Mouse (Mus musculus) naive thymus-derived CD4-positive, alpha-beta T cell, adult 2 months (primary cell): Measurements from ENCODE around the gene Dao.

Source experiments
- DNase-seq: peaks from one replicate; pipeline ENCODE4 v3.0.0-alpha.2; 2011; ENCODE audit warnings: low read depth

Dao gene

DNA sequence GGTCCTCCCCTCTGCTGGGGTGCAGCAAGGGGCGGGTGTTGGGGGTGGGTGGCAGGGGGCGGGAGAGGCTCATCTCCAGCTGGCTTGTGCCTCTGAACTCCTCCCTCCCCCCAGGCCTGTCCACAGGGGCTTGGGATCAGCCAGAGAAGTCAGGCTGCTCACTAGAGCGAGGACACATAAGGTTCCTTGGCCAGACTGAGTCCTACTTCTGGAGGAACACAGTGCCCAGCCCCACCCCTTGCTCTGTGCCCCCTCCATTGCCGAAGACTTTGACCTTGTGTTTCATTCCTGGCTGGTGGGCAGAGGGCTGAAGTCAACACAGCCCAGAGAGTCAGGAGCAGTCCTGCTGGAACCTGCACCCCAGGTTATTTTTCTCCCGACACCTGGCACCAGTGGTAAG, at the start of gene Dao:
Gene Dao (plus strand): TSS at position 162 of the 400 bp plus-strand sequence.
- no peak for DNase-seq

DNA sequence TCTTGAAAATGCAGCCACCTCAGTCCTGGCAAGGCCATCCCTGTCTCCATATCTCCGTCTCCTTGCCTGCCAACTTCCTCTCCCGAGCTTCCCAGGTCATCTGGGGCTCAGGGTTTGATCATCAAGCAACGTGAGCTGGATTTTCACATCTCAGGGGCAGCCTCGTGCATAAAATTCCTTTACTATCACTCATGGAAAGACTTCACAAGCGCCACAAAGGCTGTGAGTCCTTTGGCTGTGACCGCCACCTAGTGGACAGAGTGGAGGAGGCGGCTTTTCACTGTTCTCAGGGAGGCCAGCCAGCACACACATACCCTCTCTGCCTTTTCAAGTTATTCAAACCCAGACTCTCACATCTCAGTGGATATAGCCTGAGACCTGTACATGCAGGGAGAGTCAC, 49.1 kb upstream of the Dao start:
- DNase-seq = peak; percentile 84

DNA sequence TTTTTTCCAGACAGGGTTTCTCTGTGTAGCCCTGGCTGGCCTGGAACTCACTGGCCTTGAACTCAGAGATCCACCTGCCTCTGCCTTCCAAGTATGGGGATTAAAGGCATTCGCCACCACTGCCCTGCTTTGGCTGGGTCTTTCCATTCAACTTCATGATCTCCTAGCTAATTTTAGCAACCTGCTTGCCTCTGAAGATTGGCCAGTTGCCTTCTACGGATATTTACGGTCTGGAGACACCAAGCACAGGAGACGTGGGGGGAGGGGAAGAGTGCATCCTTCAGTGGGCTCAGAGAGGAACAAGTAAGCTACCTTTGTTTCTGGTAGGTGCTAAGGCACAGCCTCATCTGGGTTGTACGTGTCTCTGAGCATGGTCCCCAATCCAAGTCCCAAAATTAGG, 48.2 kb upstream of the Dao start:
- no peak for DNase-seq

DNA sequence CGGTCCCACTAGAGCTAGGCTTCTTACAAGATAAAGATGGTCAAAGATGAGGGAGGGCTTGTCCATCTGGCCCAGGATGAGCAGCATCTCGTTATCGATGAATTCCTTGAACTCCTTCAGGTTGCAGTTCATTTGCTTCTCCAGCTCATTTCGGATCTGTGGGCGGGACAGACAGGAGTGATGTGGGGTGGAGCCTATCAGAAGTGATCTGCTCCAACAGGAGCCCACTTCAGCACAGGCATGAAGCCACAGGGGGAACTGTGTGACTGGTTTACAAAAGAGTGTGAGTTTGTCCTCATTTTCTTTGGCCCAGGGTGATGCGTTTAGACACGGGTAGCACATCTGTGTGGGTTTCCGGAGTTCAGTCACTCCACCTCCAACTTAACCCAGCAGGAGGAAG, 47.8 kb upstream of the Dao start:
- DNase-seq = peak; percentile 19

DNA sequence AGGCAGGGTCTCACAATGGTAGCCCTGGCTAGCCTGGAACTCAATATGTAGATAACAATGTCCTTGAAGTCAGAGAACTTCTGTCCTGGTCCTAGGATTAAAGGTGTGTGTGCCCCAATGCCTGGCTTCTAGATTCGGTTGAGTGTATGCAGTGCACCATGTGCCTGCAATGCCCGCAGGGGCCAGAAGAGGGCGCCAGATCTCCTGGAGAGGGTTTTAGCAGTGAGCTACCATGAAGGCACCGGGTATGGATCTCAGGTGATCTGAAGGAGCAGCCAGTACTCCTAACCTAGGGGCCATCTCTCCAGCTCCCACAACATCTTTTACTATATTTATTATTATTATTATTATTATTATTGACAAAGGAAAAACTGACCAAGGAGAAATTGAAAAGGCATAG, 47.0 kb upstream of the Dao start:
- DNase-seq = peak; percentile 89

DNA sequence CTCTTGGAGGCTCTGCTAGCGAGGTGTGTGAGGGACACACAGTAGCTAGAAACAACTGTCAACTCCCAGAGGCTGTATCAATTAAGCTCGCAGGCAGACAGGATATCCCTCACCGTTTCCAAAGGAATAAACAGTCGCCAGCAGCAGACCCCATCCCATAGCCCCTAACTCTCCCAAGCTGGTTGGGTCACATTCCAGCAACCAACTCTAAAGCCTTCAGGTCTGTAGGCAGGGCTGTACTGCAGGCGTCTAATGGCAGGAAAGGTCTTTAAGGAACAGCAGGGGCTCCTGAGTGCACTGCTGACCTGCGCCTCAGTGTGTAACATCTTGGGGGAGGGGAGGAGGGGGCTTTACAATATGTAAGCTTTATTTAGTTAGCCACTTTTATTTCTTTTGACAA, 44.5 kb upstream of the Dao start:
- no peak for DNase-seq

DNA sequence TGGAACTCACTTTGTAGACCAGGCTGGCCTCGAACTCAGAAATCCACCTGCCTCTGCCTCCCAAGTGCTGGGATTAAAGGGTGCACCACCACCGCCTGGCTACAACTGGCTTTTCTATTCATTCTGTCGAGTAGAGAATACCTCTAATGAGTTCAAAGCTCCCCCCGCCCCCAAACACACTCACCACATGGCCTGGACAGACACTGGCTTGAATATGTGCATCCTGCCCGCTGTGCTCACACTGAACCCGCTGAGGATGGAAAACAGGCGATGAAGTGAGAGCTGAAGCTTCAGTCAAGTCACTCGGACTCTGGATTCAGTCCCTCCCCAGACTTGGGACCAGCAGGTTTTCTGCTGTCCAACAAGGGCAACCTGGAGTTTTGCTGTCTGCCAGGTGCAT, 43.1 kb upstream of the Dao start:
- DNase-seq = no peak

DNA sequence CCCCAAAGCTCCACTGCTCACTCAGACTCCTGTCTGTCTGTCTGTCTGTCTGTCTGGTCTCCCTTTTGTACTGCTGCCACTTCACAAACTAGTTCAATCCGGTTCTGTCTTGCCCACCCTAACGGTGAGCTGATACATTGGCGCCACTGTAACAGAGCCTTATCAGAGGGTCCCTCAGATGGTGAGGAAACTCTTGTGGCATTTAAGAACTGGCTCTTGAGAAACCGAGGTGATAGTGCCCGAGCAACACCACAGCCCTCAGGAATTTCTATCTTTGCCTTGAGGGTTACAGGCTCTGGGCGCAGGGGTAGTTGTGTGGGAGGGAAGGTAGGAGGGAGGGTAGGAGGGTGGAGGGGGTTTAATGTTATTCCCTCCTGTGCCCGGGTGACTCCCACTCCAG, 41.7 kb upstream of the Dao start:
- no peak for DNase-seq

DNA sequence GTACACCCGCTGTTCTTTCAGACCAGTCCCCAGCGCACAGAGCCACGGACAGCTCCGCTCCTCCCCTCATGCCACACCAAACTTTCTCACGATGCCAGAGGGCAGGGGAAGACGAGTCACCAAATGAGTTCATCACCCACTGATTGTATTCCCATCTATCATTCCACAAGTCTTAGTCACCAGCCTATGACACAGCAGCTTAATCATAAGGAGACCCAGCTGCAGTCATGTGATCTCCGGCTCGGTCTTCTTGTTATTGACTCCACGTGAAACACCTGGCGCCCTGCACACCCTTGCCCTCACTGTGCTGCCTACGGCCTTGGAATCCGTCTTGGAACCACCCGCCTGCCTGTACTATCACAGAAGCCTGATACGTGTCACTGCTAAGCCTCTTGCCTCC, 38.5 kb upstream of the Dao start:
- no peak for DNase-seq

DNA sequence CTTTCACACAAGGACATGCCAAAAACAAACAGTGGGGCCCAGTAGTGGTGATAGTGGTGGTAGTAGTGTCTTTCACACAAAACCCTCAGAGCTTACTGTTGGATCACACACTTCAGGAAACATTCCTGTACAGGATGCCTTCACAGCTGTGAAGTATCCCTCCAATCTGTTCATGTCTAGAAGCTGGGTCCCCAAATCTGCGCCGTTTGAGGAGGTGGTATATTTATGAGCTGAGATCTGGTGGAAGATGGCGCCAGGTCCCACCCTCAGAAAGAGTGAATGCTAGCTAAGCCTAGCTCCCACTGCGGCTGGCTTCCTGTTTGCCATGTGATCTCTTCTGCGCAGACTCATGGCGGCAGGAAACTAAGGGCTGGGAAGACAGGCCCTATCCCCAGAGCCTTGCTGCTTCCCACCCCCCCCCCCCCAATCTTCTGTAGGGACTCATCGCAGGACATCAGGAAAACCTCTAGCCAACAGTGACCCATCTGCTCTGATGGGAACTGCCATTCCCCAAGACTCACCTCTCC, 37.8 kb upstream of the Dao start:
- DNase-seq = no peak

DNA sequence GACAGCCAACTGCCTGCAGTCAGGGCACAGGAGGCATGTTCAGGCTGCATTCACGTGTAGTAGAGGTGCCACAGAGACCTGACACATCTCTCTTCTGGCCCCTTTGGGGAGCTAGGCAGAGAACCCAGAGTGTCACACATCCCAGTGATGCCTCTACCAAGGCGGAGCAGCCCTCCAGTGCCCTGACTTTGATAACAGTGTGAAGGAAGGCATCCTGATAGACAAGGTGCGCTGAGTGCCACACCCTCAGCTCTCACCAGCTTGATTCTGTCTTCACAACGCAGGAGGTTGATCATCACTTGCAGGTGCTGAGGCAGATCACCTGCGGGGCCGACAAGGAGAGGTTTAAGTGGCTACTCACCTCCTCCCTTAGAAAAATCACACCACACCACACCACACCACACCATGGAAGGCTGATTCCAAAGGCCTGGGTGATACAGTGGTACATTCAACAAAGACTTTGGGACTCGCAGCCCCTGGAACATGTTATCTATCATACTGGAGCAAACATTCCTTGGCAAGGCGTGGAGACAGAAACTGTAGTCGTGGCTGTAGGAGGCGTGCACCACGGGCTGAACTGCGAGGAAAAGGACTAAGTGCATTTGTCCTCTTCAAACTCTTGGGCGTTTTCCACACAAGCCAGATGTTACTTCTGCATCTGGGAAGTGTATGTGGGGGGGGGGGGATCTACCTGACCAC, 36.9 kb upstream of the Dao start:
- DNase-seq = no peak

DNA sequence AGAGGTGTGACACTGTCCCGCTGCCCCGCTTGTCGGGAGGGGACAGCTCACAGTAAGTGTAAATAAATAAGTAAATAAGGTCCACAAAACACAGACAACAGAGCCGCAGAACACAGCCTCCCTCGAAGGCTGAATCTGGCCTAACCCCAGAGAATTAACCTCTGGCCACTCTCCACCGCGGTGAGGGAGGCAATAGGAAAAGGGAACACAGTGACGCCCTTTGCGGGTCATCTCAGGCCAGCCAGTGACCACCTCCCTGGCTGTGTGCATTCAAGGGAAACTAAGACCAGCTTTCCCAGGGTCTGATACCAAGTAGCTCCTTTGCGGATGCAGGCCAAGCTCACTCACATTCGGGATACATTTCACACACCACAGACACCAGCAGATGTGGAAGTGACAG, 35.1 kb upstream of the Dao start:
- DNase-seq = no peak

DNA sequence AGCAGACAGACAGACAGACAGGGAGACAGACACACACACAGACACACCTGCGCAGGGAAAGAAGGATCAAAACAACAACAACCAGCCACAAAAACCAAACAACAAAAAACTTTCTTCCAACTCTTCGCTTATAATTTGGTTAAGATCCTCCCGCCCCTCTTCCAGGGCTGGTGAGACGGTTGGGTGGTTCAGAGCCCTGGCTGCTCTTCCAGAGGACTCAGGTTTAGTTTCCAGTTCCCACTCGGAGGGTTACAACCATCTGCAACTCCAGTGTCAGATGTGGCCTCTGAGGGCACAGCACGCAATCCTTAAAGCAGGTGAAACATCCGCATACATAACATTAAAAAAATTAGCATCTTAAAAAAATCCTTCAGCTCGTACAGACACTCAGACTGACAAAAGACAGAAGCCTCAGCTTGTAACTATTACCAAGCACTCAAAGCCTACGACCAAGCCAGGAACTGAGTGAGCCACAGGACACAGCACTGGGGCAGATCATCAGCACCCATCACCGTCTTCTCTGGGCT, 32.0 kb upstream of the Dao start:
- DNase-seq = no peak

DNA sequence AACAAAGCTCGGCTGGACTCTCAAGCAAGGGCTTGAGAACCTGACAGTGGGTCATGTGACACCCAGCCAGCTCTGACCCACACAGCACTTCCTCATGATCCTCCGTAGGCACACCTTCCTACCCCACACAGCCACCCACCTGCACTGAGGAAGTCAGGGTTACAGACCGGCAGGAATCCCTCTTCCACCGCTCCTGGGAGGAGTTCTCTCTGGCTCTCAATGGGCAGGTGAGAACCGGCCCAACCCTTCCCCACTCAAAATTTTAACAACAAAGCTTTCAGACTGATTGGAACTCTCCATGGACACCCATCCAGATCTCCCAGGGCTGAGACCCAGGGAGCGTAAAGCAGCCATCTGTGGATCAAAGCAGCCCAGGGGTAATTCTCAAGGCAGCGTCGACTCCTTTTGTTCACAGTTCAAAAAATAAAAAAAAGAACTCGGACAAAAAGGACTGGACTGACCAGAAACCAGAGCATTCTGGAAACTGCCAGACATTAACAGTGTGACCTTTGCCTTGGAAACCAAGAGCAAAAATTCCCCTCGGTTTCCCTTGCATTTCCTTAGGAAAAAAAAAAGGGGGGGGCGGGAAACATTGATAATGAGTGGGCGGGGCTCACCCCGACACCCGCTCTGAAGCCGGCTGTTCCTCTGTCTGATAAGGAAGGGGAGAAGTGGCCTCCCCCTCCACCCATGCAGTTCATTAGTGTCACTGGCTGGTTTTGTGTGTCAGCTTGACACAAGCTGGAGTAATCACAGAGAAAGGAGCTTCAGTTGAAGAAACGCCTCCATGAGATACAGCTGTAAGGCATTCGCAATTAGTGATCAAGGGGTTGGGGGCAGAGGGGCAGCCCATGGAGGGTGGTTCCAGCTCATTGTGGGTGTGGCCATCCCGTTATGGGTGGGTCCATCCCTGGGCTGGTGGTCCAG, 30.7 kb upstream of the Dao start:
- DNase-seq = no peak

DNA sequence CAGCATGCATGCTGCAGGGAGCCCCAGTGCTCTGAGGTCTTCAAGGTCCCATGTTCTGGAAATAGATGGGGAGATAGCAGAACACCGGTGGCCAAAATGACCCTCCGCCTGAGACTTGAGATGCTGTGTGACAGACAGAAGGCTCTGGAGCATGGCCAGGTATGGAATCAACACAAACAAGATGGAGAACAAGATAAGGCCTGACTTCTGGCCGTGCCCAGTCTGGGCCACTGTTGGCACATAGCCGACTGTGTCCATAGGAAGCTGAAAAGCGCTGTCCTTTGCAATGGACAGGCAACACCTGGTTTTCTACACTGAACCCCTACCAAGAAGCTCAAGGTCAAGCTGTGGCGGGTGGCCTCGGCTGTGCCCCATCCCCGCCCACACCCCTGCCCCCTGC, 29.7 kb upstream of the Dao start:
- no peak for DNase-seq

DNA sequence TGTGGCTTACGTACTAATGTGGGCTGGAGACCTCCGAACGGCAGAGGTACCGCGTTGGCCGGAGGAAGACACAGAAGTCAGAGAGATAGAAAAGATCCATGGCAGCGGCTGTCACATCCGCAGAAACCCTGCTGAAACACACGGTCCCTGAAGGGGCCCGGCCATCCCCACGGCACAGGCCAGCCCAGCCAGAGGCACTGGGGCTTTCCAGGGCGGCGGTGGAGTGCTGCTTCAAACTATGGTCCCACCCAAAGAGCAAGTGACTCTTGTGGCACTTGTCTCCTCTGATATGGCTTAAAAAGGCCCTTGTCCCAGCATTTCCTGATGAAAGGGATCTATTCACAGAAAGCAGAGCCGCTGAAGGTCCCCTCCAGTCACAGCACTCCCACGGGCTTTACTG, 28.9 kb upstream of the Dao start:
- no peak for DNase-seq

DNA sequence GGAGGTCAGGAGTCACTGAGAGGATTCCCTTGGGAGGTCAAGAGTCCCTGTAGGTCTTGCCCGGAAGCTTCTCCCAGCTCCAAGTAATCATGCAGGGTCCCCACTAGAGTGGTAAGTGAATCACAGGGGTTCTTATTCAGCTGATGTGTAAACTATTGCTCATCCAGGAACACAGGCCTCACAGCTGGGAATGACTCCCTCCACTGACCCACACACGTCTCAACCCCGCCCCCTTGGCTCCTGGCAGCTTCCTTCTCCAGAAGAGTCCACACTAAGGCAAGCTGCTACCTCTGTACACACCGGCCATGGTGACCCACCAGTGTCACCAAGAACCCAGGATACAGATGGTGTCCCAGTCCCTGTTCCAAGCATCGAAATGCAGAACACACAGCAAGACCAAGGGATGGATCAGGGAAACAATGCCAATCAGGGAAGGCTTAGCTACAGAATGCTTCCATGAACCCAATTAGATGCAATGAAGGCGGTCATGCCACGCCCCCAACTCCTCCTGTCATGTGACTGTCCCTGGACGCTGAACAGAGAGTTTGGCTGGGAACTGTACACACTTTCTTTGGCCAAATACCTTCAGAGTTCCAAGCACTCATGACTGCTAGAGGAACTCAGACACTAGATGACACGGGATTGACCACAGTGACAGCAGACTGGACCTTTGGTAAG, 27.8 kb upstream of the Dao start:
- DNase-seq = no peak

DNA sequence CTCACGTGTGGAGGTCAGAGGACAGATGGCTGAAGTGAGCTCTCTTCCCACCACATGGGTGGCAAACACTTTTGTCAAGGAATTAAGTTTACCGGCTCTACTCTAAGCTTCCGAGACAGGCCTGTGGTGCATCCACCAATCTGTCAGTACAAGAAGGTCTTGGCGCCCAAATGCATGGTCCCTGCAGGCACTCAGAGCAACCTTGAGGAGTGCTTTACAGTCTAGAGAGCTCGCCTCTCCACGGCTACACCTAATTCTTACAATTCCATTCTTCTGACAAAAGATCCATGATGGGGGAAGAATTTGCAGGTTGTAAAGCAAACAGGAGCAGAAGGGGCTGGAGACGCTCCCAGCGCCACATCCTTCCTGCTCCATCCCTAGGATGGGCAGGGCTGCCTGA, 26.9 kb upstream of the Dao start:
- DNase-seq = no peak

DNA sequence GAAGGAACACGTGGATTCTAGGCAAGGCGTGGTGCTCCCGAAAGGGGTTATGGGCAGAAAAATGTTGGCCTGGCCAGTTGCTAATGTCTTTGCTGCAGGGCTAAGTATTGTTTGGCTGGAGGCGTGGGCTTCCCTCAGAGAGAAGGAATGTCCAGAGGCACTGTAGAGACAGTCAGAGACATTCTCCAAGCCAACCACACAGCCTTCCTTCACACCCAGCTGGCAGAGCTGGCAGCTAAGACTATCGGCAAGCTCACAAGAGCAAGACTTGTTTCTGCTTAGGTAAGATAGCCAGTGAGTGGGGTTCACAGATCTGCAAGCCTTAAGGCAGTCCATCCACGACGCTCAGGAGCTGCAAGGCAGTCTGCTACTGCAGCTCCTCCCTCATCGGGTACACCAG, 26.2 kb upstream of the Dao start:
- no peak for DNase-seq

DNA sequence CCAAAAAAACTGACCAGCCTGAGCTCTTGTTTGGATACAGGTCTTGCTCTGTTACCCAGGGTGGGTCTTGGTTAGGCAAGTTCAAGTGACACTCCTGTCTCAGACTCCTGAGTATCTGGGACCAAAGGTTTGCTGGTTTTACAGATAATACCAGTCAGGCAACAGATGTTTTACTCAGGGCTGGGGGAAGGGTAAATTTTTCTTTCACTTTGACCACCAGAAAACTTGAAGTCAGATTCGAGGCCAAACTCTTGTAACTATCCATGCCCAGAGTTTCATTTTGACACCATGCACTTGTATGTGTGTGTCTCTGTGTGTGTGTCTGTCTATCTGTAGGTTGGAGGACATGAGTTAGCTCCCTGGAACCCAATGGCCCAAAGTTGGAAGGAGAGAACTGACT, 23.0 kb upstream of the Dao start:
- DNase-seq = no peak

DNA sequence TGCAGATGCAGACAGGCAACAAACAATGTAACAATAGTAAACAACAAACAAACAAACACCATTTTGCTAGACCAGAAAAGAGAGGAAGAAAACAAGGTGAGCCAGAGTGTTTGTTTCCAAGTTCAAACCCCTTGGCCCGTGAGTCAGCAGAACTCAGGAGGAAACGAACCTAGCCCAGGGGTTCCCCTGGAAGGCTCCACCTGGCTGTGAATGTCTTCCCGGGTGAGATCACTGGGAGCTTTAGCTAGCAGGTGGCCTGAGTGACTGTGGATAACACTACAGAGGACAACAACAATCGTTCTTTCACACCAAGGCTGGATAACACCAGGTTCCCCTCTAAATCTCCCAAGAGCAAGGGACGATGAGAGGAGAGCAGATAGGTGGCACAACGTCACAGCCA, 22.3 kb upstream of the Dao start:
- no peak for DNase-seq

DNA sequence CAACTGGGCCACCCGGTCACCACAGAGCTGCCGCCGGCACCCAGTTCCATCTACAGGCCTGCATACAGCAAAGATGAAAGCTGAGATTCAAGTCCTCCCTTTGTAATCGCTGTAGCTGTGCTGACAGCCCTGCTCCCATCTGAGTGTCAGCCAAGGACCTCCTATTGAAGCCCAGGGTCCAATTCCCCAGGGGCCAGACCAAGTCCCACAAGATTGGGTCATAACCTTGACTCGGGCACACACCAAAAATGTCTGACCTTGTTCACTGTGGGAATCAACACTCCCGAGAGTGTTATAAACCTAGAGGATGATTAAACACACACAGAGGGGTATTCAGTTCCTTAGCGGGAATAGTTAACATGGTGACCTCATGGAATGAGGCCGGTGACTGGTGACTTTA, 21.7 kb upstream of the Dao start:
- DNase-seq = no peak

DNA sequence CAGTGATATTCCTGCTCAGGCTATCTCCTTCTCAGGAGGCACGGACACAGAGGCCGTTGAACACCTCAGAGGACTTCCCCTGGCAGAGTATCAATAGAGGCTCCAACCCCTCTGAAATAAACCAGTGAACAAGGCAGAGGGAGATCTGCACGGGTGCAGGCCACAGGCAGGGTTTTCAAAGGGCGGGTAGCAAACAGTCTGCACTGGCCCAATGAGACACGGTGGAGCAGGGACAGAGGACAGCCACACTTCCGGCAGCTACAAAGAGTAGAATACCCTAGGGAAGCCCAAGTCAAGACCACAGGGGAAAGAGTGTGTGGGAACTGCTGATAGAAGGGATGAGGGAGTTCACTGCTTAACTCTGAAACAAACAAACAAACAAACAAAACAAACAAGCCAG, 20.0 kb upstream of the Dao start:
- no peak for DNase-seq
